Mouse (Mus musculus) neural tube, embryonic 11.5 days (tissue): ENCODE results near the gene Ddx39. TPM values are rescaled to one million over a fixed set of nuclear protein-coding genes. Genes with fewer than 3 reads are reported as not detected.

Experiments
- ATAC-seq: fragments of 200-750 bp; cut with Nextera tagmentation; 2 replicates; pipeline ENCODE4 v1.8.0; 2017; ENCODE audit warnings: moderate number of reproducible peaks, mild to moderate bottlenecking, moderate TSS enrichment, moderate library complexity; ENCODE audit not compliant: insufficient read depth, low FRiP score, low TSS enrichment
- DNase-seq: peaks from one replicate; pipeline ENCODE4 v3.0.0-alpha.2; 2015; ENCODE audit warnings: low spot score
- H3K27ac ChIP-seq: fragments of 300-500 bp; sonication (generic); 2 replicates; pipeline ENCODE4 v1.5.1; 2014; ENCODE audit warnings: low read depth, mild to moderate bottlenecking, low read length
- H3K27me3 ChIP-seq: fragments of 300-500 bp; sonication (generic); 2 replicates; pipeline ENCODE4 v1.6.1; 2014; ENCODE audit warnings: mild to moderate bottlenecking, low read length, mixed read lengths; ENCODE audit not compliant: control insufficient read depth, insufficient read depth
- H3K36me3 ChIP-seq: fragments of 300-500 bp; sonication (generic); 2 replicates; pipeline ENCODE4 v1.6.1; 2014; ENCODE audit warnings: mild to moderate bottlenecking, low read length, moderate library complexity, mixed read lengths; ENCODE audit not compliant: control insufficient read depth, insufficient read depth
- H3K4me1 ChIP-seq: fragments of 300-500 bp; sonication (generic); 2 replicates; pipeline ENCODE4 v1.6.1; 2014; ENCODE audit warnings: low read length, mixed read lengths; ENCODE audit not compliant: control insufficient read depth, insufficient read depth
- H3K4me2 ChIP-seq: fragments of 300-500 bp; sonication (generic); 2 replicates; pipeline ENCODE4 v1.6.1; 2014; ENCODE audit warnings: low read depth, mild to moderate bottlenecking, moderate library complexity
- H3K4me3 ChIP-seq: fragments of 300-500 bp; sonication (generic); 2 replicates; pipeline ENCODE4 v1.5.1; 2014; ENCODE audit warnings: low read depth, low read length
- H3K9ac ChIP-seq: fragments of 300-500 bp; sonication (generic); 2 replicates; pipeline ENCODE4 v1.6.1; 2014; ENCODE audit warnings: mild to moderate bottlenecking, low read length
- H3K9me3 ChIP-seq: fragments of 300-500 bp; sonication (generic); 2 replicates; pipeline ENCODE4 v1.6.1; 2016; ENCODE audit warnings: low read length; ENCODE audit not compliant: control insufficient read depth
- WGBS: fragments of 180-500 bp; shearing (Covaris S2); extraction: QIAGEN DNeasy Blood & Tissue Kit; methylation state at CpG from one replicate; pipeline ENCODE4 v1.1.7; 2014; 5-methylcytosine and 5-hydroxymethylcytosine counted together
- polyA plus RNA-seq: library from polyadenylated mRNA; unstranded; fragments of >200 nt; fragmentation: Nextera tagmentation; extraction: Ambion mirVana; gene quantifications from 2 replicates; pipeline ENCODE4 v1.2.1, GENCODE M21; 2014

Gene Ddx39
- polyA plus RNA-seq, 1 experiment from 2014 or later, result 223 TPM

- Histone ChIP-seq H3K36me3 (peaks cover 44% of the 10 kb centered on the region), H3K4me3 (no peak overlapping the region), H3K4me2 (no peak overlapping the region), H3K9me3 (no peaks in the 10 kb centered on the region), H3K9ac (no peak overlapping the region), H3K27me3 (no peaks in the 10 kb centered on the region), H3K27ac (no peak overlapping the region), H3K4me1 (no peaks in the 10 kb centered on the region)
- ATAC-seq (peak; percentile 71; the same call in 1 of the 2 replicates), DNase-seq (peak; percentile 71)
- 48% methylated on average over 15 of the region's 15 CpGs for WGBS
These were observed 9.9 kb downstream of the Ddx39 start for GRCm38 (mm10) chr8:83724697-83725482.

GRCm38 (mm10) chr8:83725521-83726102 is 10.6 kb downstream of the Ddx39 start:
- ATAC-seq (no peak), DNase-seq (no peak)
- H3K9me3 ChIP-seq, result no peaks in the 10 kb centered on the region
- no peak overlapping the region for H3K4me2 ChIP-seq
- 96% methylated on average over 8 of the region's 8 CpGs for WGBS
- no peaks in the 10 kb centered on the region for H3K27me3 ChIP-seq
- no peak overlapping the region for H3K4me3 ChIP-seq
- H3K36me3 ChIP-seq, result peaks cover 39% of the 10 kb centered on the region
- no peaks in the 10 kb centered on the region for H3K4me1 ChIP-seq
- H3K9ac ChIP-seq, result no peak overlapping the region
- H3K27ac ChIP-seq, result no peak overlapping the region

- Histone ChIP-seq H3K27ac (no peak overlapping the region), H3K36me3 (peaks cover 8% of the 10 kb centered on the region), H3K4me1 (no peaks in the 10 kb centered on the region), H3K4me2 (no peak overlapping the region), H3K4me3 (no peak overlapping the region), H3K27me3 (no peaks in the 10 kb centered on the region), H3K9me3 (no peaks in the 10 kb centered on the region), H3K9ac (no peak overlapping the region)
- WGBS, result 81% methylated on average over 11 of the region's 11 CpGs
- ATAC-seq (no peak), DNase-seq (no peak)
These were observed 14.2 kb downstream of the Ddx39 start for GRCm38 (mm10) chr8:83729009-83729807.

- Histone ChIP-seq H3K9ac (no peak overlapping the region), H3K36me3 (no peaks in the 10 kb centered on the region), H3K4me3 (no peak overlapping the region), H3K27me3 (no peaks in the 10 kb centered on the region), H3K9me3 (no peaks in the 10 kb centered on the region), H3K4me2 (no peak overlapping the region), H3K27ac (no peak overlapping the region), H3K4me1 (no peaks in the 10 kb centered on the region)
- 75% methylated on average over 5 of the region's 5 CpGs for WGBS
- ATAC-seq (no peak), DNase-seq (no peak)
These were observed 16.9 kb downstream of the Ddx39 start for GRCm38 (mm10) chr8:83731906-83732305.

GRCm38 (mm10) chr8:83732919-83733318 is 17.9 kb downstream of the Ddx39 start:
- no peak for DNase-seq
- Histone ChIP-seq H3K4me1 (no peaks in the 10 kb centered on the region), H3K9me3 (no peaks in the 10 kb centered on the region)

GRCm38 (mm10) chr8:83736681-83737080 is 21.7 kb downstream of the Ddx39 start:
- H3K4me1 ChIP-seq, result 0 out of 2 replicates have a peak, but pooled peaks cover 5% of the 10 kb centered on the region
- WGBS, result 97% methylated on average over 4 of the region's 4 CpGs
- ATAC-seq (no peak), DNase-seq (no peak)
- H3K9me3 ChIP-seq, result no peaks in the 10 kb centered on the region
- no peak overlapping the region for H3K9ac ChIP-seq
- H3K36me3 ChIP-seq, result no peaks in the 10 kb centered on the region
- H3K4me2 ChIP-seq, result no peak overlapping the region
- peaks cover 11% of the 10 kb centered on the region for H3K27me3 ChIP-seq
- H3K27ac ChIP-seq, result no peak overlapping the region
- H3K4me3 ChIP-seq, result no peak overlapping the region

More at GRCm38 (mm10) chr8:83732919-83733318, 17.9 kb downstream of the Ddx39 start:
- ATAC-seq, result no peak
- 84% methylated on average over 6 of the region's 6 CpGs for WGBS
- Histone ChIP-seq H3K27me3 (no peaks in the 10 kb centered on the region), H3K4me2 (no peak overlapping the region), H3K27ac (no peak overlapping the region), H3K4me3 (no peak overlapping the region), H3K9ac (no peak overlapping the region), H3K36me3 (no peaks in the 10 kb centered on the region)

- peaks cover 14% of the 10 kb centered on the region for H3K27me3 ChIP-seq
- no peak overlapping the region for H3K4me2 ChIP-seq
- ATAC-seq, result no peak
These were observed 22.4 kb downstream of the Ddx39 start for GRCm38 (mm10) chr8:83737346-83737745.

GRCm38 (mm10) chr8:83737852-83738562 is 23.0 kb downstream of the Ddx39 start:
- Histone ChIP-seq H3K9ac (no peak overlapping the region), H3K4me1 (0 out of 2 replicates have a peak, but pooled peaks cover 5% of the 10 kb centered on the region), H3K4me3 (no peak overlapping the region), H3K27ac (no peak overlapping the region), H3K27me3 (peaks cover 14% of the 10 kb centered on the region), H3K9me3 (no peaks in the 10 kb centered on the region), H3K4me2 (no peak overlapping the region), H3K36me3 (no peaks in the 10 kb centered on the region)
- 86% methylated on average over 4 of the region's 4 CpGs for WGBS
- no peak for DNase-seq
- no peak for ATAC-seq

More at GRCm38 (mm10) chr8:83737346-83737745, 22.4 kb downstream of the Ddx39 start:
- no peak overlapping the region for H3K4me3 ChIP-seq
- no peak for DNase-seq
- no peaks in the 10 kb centered on the region for H3K9me3 ChIP-seq
- H3K27ac ChIP-seq, result no peak overlapping the region
- 0 out of 2 replicates have a peak, but pooled peaks cover 5% of the 10 kb centered on the region for H3K4me1 ChIP-seq
- H3K9ac ChIP-seq, result no peak overlapping the region
- no peaks in the 10 kb centered on the region for H3K36me3 ChIP-seq
- 88% methylated on average over 4 of the region's 4 CpGs for WGBS
